Mouse (Mus musculus): ENCODE results near the gene Gtf2h3. TPM values are rescaled to one million over a fixed set of nuclear protein-coding genes. Genes with fewer than 3 reads are reported as not detected.

The Gtf2h3 gene
- polyA plus RNA-seq, 1 experiment: 83.8 TPM

- TF ChIP-seq POLR2A (IDR thresholded peaks at IDR 0.05; ENCODE audit: insufficient read depth, low read length): no peak
- no peak for TF ChIP-seq CTCF (IDR thresholded peaks at IDR 0.05; ENCODE audit: low read depth, low read length)
- no peak for TF ChIP-seq EP300 (IDR thresholded peaks at IDR 0.05; ENCODE audit: insufficient read depth, low read depth, low read length)
- Histone ChIP-seq H3K27me3 (ENCODE audit: control insufficient read depth, insufficient read depth, low read length, poor library complexity, severe bottlenecking) (no peaks in the 10 kb centered on the region), H3K9me3 (replicated peaks; ENCODE audit: control insufficient read depth, insufficient read depth, low read length, poor library complexity, severe bottlenecking) (no peaks in the 10 kb centered on the region), H3K9ac (ENCODE audit: low read depth, poor library complexity, severe bottlenecking) (no peak overlapping the region; the same call in 1 of the 2 replicates), H3K36me3 (ENCODE audit: control insufficient read depth, insufficient read depth, low read length, poor library complexity, severe bottlenecking) (no peaks in the 10 kb centered on the region), H3K4me3 (ENCODE audit: low read depth, low read length) (no peak overlapping the region), H3K4me1 (ENCODE audit: control insufficient read depth, insufficient read depth, low read length) (no peaks in the 10 kb centered on the region), H3K27ac (ENCODE audit: insufficient read depth, low read length) (no peak overlapping the region)
Measured at GRCm38 (mm10) chr5:124532451-124532850, 46.5 kb upstream of the Gtf2h3 start.

- H3K27me3 ChIP-seq (ENCODE audit: control insufficient read depth, insufficient read depth, low read length, poor library complexity, severe bottlenecking): no peaks in the 10 kb centered on the region
- H3K9me3 ChIP-seq (replicated peaks; ENCODE audit: control insufficient read depth, insufficient read depth, low read length, poor library complexity, severe bottlenecking): no peaks in the 10 kb centered on the region
- H3K27ac ChIP-seq (ENCODE audit: insufficient read depth, low read length): no peak overlapping the region
- H3K4me3 ChIP-seq (ENCODE audit: low read depth, low read length): no peak overlapping the region
- no peaks in the 10 kb centered on the region for H3K36me3 ChIP-seq (ENCODE audit: control insufficient read depth, insufficient read depth, low read length, poor library complexity, severe bottlenecking)
- TF ChIP-seq CTCF (IDR thresholded peaks at IDR 0.05; ENCODE audit: low read depth, low read length) (no peak), EP300 (IDR thresholded peaks at IDR 0.05; ENCODE audit: insufficient read depth, low read depth, low read length) (no peak), POLR2A (IDR thresholded peaks at IDR 0.05; ENCODE audit: insufficient read depth, low read length) (no peak)
- no peak overlapping the region for H3K9ac ChIP-seq (ENCODE audit: low read depth, poor library complexity, severe bottlenecking)
- no peaks in the 10 kb centered on the region for H3K4me1 ChIP-seq (ENCODE audit: control insufficient read depth, insufficient read depth, low read length)
Measured at GRCm38 (mm10) chr5:124535016-124535415, 43.9 kb upstream of the Gtf2h3 start.

- Histone ChIP-seq H3K36me3 (ENCODE audit: control insufficient read depth, insufficient read depth, low read length, poor library complexity, severe bottlenecking) (no peaks in the 10 kb centered on the region), H3K9me3 (replicated peaks; ENCODE audit: control insufficient read depth, insufficient read depth, low read length, poor library complexity, severe bottlenecking) (no peaks in the 10 kb centered on the region), H3K27ac (ENCODE audit: insufficient read depth, low read length) (peak overlapping the region; percentile 57), H3K27me3 (ENCODE audit: control insufficient read depth, insufficient read depth, low read length, poor library complexity, severe bottlenecking) (no peaks in the 10 kb centered on the region), H3K4me3 (ENCODE audit: low read depth, low read length) (peak overlapping the region; percentile 45), H3K4me1 (ENCODE audit: control insufficient read depth, insufficient read depth, low read length) (peaks cover under 1% of the 10 kb centered on the region), H3K9ac (ENCODE audit: low read depth, poor library complexity, severe bottlenecking) (peak overlapping the region; percentile 34)
- no peak for TF ChIP-seq EP300 (IDR thresholded peaks at IDR 0.05; ENCODE audit: insufficient read depth, low read depth, low read length)
- TF ChIP-seq CTCF (IDR thresholded peaks at IDR 0.05; ENCODE audit: low read depth, low read length): no peak
- no peak for TF ChIP-seq POLR2A (IDR thresholded peaks at IDR 0.05; ENCODE audit: insufficient read depth, low read length)
Measured at GRCm38 (mm10) chr5:124536776-124537175, 42.2 kb upstream of the Gtf2h3 start.

- Histone ChIP-seq H3K27ac (ENCODE audit: insufficient read depth, low read length) (no peak overlapping the region), H3K9ac (ENCODE audit: low read depth, poor library complexity, severe bottlenecking) (no peak overlapping the region), H3K9me3 (replicated peaks; ENCODE audit: control insufficient read depth, insufficient read depth, low read length, poor library complexity, severe bottlenecking) (no peaks in the 10 kb centered on the region), H3K4me3 (ENCODE audit: low read depth, low read length) (no peak overlapping the region), H3K27me3 (ENCODE audit: control insufficient read depth, insufficient read depth, low read length, poor library complexity, severe bottlenecking) (no peaks in the 10 kb centered on the region), H3K36me3 (ENCODE audit: control insufficient read depth, insufficient read depth, low read length, poor library complexity, severe bottlenecking) (peaks cover 17% of the 10 kb centered on the region), H3K4me1 (ENCODE audit: control insufficient read depth, insufficient read depth, low read length) (peaks cover 4% of the 10 kb centered on the region)
- no peak for TF ChIP-seq POLR2A (IDR thresholded peaks at IDR 0.05; ENCODE audit: insufficient read depth, low read length)
- peak; percentile 32 for TF ChIP-seq CTCF (IDR thresholded peaks at IDR 0.05; ENCODE audit: low read depth, low read length)
Measured at GRCm38 (mm10) chr5:124538813-124539792, 39.8 kb upstream of the Gtf2h3 start.

GRCm38 (mm10) chr5:124539905-124540304 is 39.0 kb upstream of the Gtf2h3 start:
- H3K4me3 ChIP-seq (ENCODE audit: low read depth, low read length): no peak overlapping the region
- H3K27me3 ChIP-seq (ENCODE audit: control insufficient read depth, insufficient read depth, low read length, poor library complexity, severe bottlenecking): no peaks in the 10 kb centered on the region
- TF ChIP-seq CTCF (IDR thresholded peaks at IDR 0.05; ENCODE audit: low read depth, low read length): no peak
- no peak for TF ChIP-seq EP300 (IDR thresholded peaks at IDR 0.05; ENCODE audit: insufficient read depth, low read depth, low read length)
- no peak for TF ChIP-seq POLR2A (IDR thresholded peaks at IDR 0.05; ENCODE audit: insufficient read depth, low read length)
- H3K36me3 ChIP-seq (ENCODE audit: control insufficient read depth, insufficient read depth, low read length, poor library complexity, severe bottlenecking): peaks cover 25% of the 10 kb centered on the region
- H3K9ac ChIP-seq (ENCODE audit: low read depth, poor library complexity, severe bottlenecking): peak overlapping the region; percentile 53
- no peaks in the 10 kb centered on the region for H3K9me3 ChIP-seq (replicated peaks; ENCODE audit: control insufficient read depth, insufficient read depth, low read length, poor library complexity, severe bottlenecking)
- peaks cover 4% of the 10 kb centered on the region for H3K4me1 ChIP-seq (ENCODE audit: control insufficient read depth, insufficient read depth, low read length)
- no peak overlapping the region for H3K27ac ChIP-seq (ENCODE audit: insufficient read depth, low read length)

GRCm38 (mm10) chr5:124540383-124540786 is 38.6 kb upstream of the Gtf2h3 start, which contains the start of gene Tmed2:
Gene Tmed2, plus strand, starts transcription at chr5:124540695.
- Histone ChIP-seq H3K4me3 (ENCODE audit: low read depth, low read length) (peak within 1 kb of the TSS; percentile 98), H3K9ac (ENCODE audit: low read depth, poor library complexity, severe bottlenecking) (peak within 1 kb of the TSS; percentile 92)
- TF ChIP-seq CTCF (IDR thresholded peaks at IDR 0.05; ENCODE audit: low read depth, low read length): peak; percentile 45
- no peak for TF ChIP-seq POLR2A (IDR thresholded peaks at IDR 0.05; ENCODE audit: insufficient read depth, low read length)
- 0 out of 2 replicates have a peak, but pooled peaks have one; percentile 20 for TF ChIP-seq EP300 (IDR thresholded peaks at IDR 0.05; ENCODE audit: insufficient read depth, low read depth, low read length)

More at GRCm38 (mm10) chr5:124540383-124540786, 38.6 kb upstream of the Gtf2h3 start, which contains the start of gene Tmed2:
- no peaks in the 10 kb centered on the region for H3K27me3 ChIP-seq (ENCODE audit: control insufficient read depth, insufficient read depth, low read length, poor library complexity, severe bottlenecking)
- peaks cover 4% of the 10 kb centered on the region for H3K4me1 ChIP-seq (ENCODE audit: control insufficient read depth, insufficient read depth, low read length)
- H3K27ac ChIP-seq (ENCODE audit: insufficient read depth, low read length): no peak within 1 kb of the TSS
- H3K36me3 ChIP-seq (ENCODE audit: control insufficient read depth, insufficient read depth, low read length, poor library complexity, severe bottlenecking): peaks cover 30% of the 10 kb centered on the region
- H3K9me3 ChIP-seq (replicated peaks; ENCODE audit: control insufficient read depth, insufficient read depth, low read length, poor library complexity, severe bottlenecking): no peaks in the 10 kb centered on the region

All from ES-Bruce4 (cell line).